In the genomic region with DNA sequence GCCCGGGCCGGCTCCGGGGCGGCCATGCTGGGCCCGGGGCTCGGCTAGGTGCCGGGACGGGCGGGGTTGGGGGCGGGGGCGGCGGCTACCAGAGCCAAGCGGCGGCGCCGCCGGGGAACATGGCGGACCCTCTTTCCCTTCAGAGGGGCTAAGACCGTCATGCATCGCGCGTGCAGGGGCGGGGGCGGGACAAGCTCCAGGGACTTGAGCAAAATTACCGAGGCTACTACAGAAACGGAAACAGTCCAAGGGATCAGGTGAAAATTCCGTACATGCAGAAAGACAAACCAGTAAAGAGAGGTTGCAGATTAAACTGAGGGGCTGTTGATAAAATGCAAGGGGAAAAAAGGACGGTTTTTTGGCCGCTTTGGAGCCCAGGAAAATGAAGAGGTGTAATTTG, we compare ENCODE assay signal across 7 mouse cellular contexts. TPM values are rescaled to one million over a fixed set of nuclear protein-coding genes. Genes with fewer than 3 reads are reported as not detected.
DNase-seq lines count a peak whose midpoint lies in the region; ATAC-seq lines count a peak whose summit lies in the region.

A gene (minus strand): TSS at position 159 of the 400 bp plus-strand sequence.

- peaks cover 35% of the 10 kb centered on the region for H3K36me3 ChIP-seq in intestine, embryonic 14.5 days (ENCODE audit: control insufficient read depth, insufficient read depth, low read length)
- peaks cover 5% of the 10 kb centered on the region; the same call in 1 of the 2 replicates for H3K36me3 ChIP-seq in midbrain, embryonic 11.5 days (ENCODE audit: control insufficient read depth, insufficient read depth, low read length)

- intact Hi-C loops in left cerebral cortex, postnatal 36 days (cut with DNase I): loop anchor here (10.0 kb wide), 1 partner anchor 152 kb away; a partner anchor contains a TSS

- no peaks in the 10 kb centered on the region for H3K9me3 ChIP-seq in intestine, embryonic 14.5 days (ENCODE audit: control insufficient read depth, low read length)
- H3K9me3 ChIP-seq in midbrain, embryonic 11.5 days (ENCODE audit: control insufficient read depth, low read length): no peaks in the 10 kb centered on the region

- peak; percentile 92 for DNase-seq in adrenal gland, adult 2 months
- DNase-seq in embryo, embryonic 10 days (ENCODE audit: low spot score): peak; percentile 91
- DNase-seq in gastrocnemius, postnatal 10 days: peak; percentile 79
- DNase-seq in intestine, embryonic 14.5 days (ENCODE audit: low spot score): peak; percentile 91
- peak; percentile 83 to 85 for DNase-seq in left cerebral cortex, postnatal 36 days (ENCODE audit: low spot score in 2 of 2)
- peak; percentile 98 for DNase-seq in midbrain, embryonic 11.5 days (ENCODE audit: low spot score, missing footprints)
- DNase-seq in skeletal muscle tissue, adult 2 months (ENCODE audit: low read depth, low spot score): peak; percentile 89

- no peaks in the 10 kb centered on the region for H3K27me3 ChIP-seq in intestine, embryonic 14.5 days (replicated peaks; ENCODE audit: control insufficient read depth, insufficient read depth, low read length)
- no peaks in the 10 kb centered on the region for H3K27me3 ChIP-seq in midbrain, embryonic 11.5 days (ENCODE audit: control insufficient read depth, insufficient read depth, low read length)

- H3K4me1 ChIP-seq in intestine, embryonic 14.5 days (replicated peaks; ENCODE audit: control insufficient read depth, insufficient read depth, low read length): peaks cover 12% of the 10 kb centered on the region
- peaks cover 9% of the 10 kb centered on the region; the same call in 1 of the 2 replicates for H3K4me1 ChIP-seq in midbrain, embryonic 11.5 days (ENCODE audit: control insufficient read depth, insufficient read depth, low read length)

- peak; percentile 94 for ATAC-seq in intestine, embryonic 14.5 days (replicated peaks; ENCODE audit: low FRiP score, low TSS enrichment, low read depth)
- ATAC-seq in midbrain, embryonic 11.5 days (ENCODE audit: low FRiP score): peak; percentile 95

- H3K4me2 ChIP-seq in intestine, embryonic 14.5 days (ENCODE audit: low read length): peak within 1 kb of the TSS; percentile 64
- H3K4me2 ChIP-seq in midbrain, embryonic 11.5 days: peak within 1 kb of the TSS; percentile 55

- peak within 1 kb of the TSS; percentile 98 for H3K27ac ChIP-seq in intestine, embryonic 14.5 days (ENCODE audit: low read depth)
- peak within 1 kb of the TSS; percentile 96 for H3K27ac ChIP-seq in midbrain, embryonic 11.5 days (ENCODE audit: low read depth, low read length)

- peak within 1 kb of the TSS; percentile 92 for H3K9ac ChIP-seq in intestine, embryonic 14.5 days (ENCODE audit: low read length)
- peak within 1 kb of the TSS; percentile 97 for H3K9ac ChIP-seq in midbrain, embryonic 11.5 days (ENCODE audit: low read length)

- peak within 1 kb of the TSS; percentile 83 for H3K4me3 ChIP-seq in intestine, embryonic 14.5 days (ENCODE audit: low read depth, low read length)
- peak within 1 kb of the TSS; percentile 75 for H3K4me3 ChIP-seq in midbrain, embryonic 11.5 days (ENCODE audit: low read depth, low read length)

- WGBS in intestine, embryonic 14.5 days: 1% methylated on average over 28 of the region's 29 CpGs
- WGBS in midbrain, embryonic 11.5 days: under 1% methylated on average over 17 of the region's 29 CpGs

RNA-seq across cellular contexts. Expression of the gene that starts here (rescaled TPM):
- total RNA-seq in adrenal gland, adult 2 months (2021): 10 to 100 TPM; 55.2 to 71.6 TPM
- polyA plus RNA-seq in adrenal gland, adult 2 months (2012; rRNA removed): 2.1 and 2.8 TPM in 2 replicates
- 100 to 1,000 TPM; 114 to 116 TPM for total RNA-seq in gastrocnemius, postnatal 10 days (2021)
- 57.2 and 58.7 TPM in 2 replicates for polyA plus RNA-seq in intestine, embryonic 14.5 days (2014; fragmentation: Nextera tagmentation; extraction: Ambion mirVana)
- 100 to 1,000 TPM; 270 to 289 TPM for total RNA-seq in left cerebral cortex, postnatal 36 days (2021)
- polyA plus RNA-seq in midbrain, embryonic 11.5 days (2014; fragmentation: Nextera tagmentation; extraction: Ambion mirVana): 58.4 and 66.2 TPM in 2 replicates

Comparison
In these comparisons a context has a peak if more than half of its experiments do, and no peak if none do; other contexts are left out.
1. Peak in every context shown above with its lines: DNase-seq, ATAC-seq, H3K4me3 ChIP-seq and H3K27ac ChIP-seq.
2. RNA of the gene that starts here (polyA plus RNA-seq): 58.4 to 66.2 TPM in midbrain, embryonic 11.5 days and 57.2 to 58.7 TPM in intestine, embryonic 14.5 days; 2.1 to 2.8 TPM in adrenal gland, adult 2 months; every median in the first group is over 10 times any median in the second.